Mouse (Mus musculus) macrophage (primary cell): ENCODE measurements around the gene Prr5l. TPM values are rescaled to one million over a fixed set of nuclear protein-coding genes. Genes with fewer than 3 reads are reported as not detected.
"Not testable (repeated sequence)": the region's sequence is repeated elsewhere in the genome, so short reads cannot be mapped to it uniquely, and the experiment has no call there.

Source experiments
- H3K27ac ChIP-seq: fragments of 350-480 bp; formaldehyde crosslinking; 2 replicates; pipeline ENCODE4 v1.9.0; 2021
- H3K36me3 ChIP-seq: fragments of 350-480 bp; formaldehyde crosslinking; 2 replicates; pipeline ENCODE4 v1.9.0; 2021; ENCODE audit errors: inconsistent target
- H3K4me3 ChIP-seq: fragments of 350-480 bp; formaldehyde crosslinking; 2 replicates; pipeline ENCODE4 v1.9.0; 2021; ENCODE audit errors: inconsistent target
- H3K79me2 ChIP-seq: fragments of 350-480 bp; formaldehyde crosslinking; 2 replicates; pipeline ENCODE4 v1.9.0; 2021; ENCODE audit errors: inconsistent target
- WGBS: methylation state at CpG from one replicate; pipeline ENCODE4 v1.1.7; 2026; ENCODE audit warnings: inconsistent platforms; ENCODE audit not compliant: missing documents; 5-methylcytosine and 5-hydroxymethylcytosine counted together
- polyA plus RNA-seq: library from polyadenylated mRNA; stranded (reverse); fragments of 250-400 nt; gene quantifications from 3 replicates; pipeline ENCODE4 v1.2.4, GENCODE M21; 2018; ENCODE audit warnings: inconsistent platforms

Gene Prr5l
- polyA plus RNA-seq, 1 experiment from 2014 or later = 1.8 TPM

GRCm38 (mm10) chr2:101751236-101751922 is 131.4 kb downstream of the Prr5l start:
- WGBS = 94% methylated on average over 4 of the region's 4 CpGs
- H3K27ac ChIP-seq = no peak overlapping the region
- no peaks in the 10 kb centered on the region for H3K79me2 ChIP-seq
- no peak overlapping the region for H3K4me3 ChIP-seq
- H3K36me3 ChIP-seq = no peaks in the 10 kb centered on the region; the same call in 1 of the 2 replicates

GRCm38 (mm10) chr2:101746537-101746936 is 136.3 kb downstream of the Prr5l start:
- H3K36me3 ChIP-seq = no peaks in the 10 kb centered on the region; the same call in 1 of the 2 replicates
- no peaks in the 10 kb centered on the region for H3K79me2 ChIP-seq
- H3K27ac ChIP-seq = no peak overlapping the region
- 93% methylated on average over 7 of the region's 7 CpGs for WGBS
- no peak overlapping the region for H3K4me3 ChIP-seq

- not testable (repeated sequence) for H3K36me3 ChIP-seq, H3K79me2 ChIP-seq, H3K4me3 ChIP-seq, H3K27ac ChIP-seq
- no CpG with 5 or more reads among the region's 2 CpGs for WGBS
Measured at GRCm38 (mm10) chr2:101745656-101746055, 137.2 kb downstream of the Prr5l start.

- no peaks in the 10 kb centered on the region for H3K79me2 ChIP-seq
- 94% methylated on average over 7 of the region's 7 CpGs for WGBS
- H3K36me3 ChIP-seq = peaks cover 28% of the 10 kb centered on the region; the same call in 1 of the 2 replicates
- H3K4me3 ChIP-seq = no peak overlapping the region
- H3K27ac ChIP-seq = no peak overlapping the region
Measured at GRCm38 (mm10) chr2:101742072-101742860, 140.6 kb downstream of the Prr5l start.

- no peak overlapping the region for H3K4me3 ChIP-seq
- no peak overlapping the region for H3K27ac ChIP-seq
- H3K79me2 ChIP-seq = no peaks in the 10 kb centered on the region
- WGBS = 91% methylated on average over 8 of the region's 8 CpGs
- H3K36me3 ChIP-seq = peaks cover 28% of the 10 kb centered on the region; the same call in 1 of the 2 replicates
Measured at GRCm38 (mm10) chr2:101741653-101742052, 141.2 kb downstream of the Prr5l start.

GRCm38 (mm10) chr2:101739914-101740313 is 142.9 kb downstream of the Prr5l start:
- WGBS = 83% methylated on average over 5 of the region's 5 CpGs
- Histone ChIP-seq H3K36me3 (peaks cover 28% of the 10 kb centered on the region; the same call in 1 of the 2 replicates), H3K79me2 (no peaks in the 10 kb centered on the region), H3K4me3 (no peak overlapping the region), H3K27ac (no peak overlapping the region)

- Histone ChIP-seq H3K79me2 (no peaks in the 10 kb centered on the region), H3K27ac (no peak overlapping the region), H3K36me3 (peaks cover 29% of the 10 kb centered on the region; the same call in 1 of the 2 replicates), H3K4me3 (no peak overlapping the region)
- WGBS = 87% methylated on average over 3 of the region's 3 CpGs
Measured at GRCm38 (mm10) chr2:101733564-101733963, 149.3 kb downstream of the Prr5l start.

- Histone ChIP-seq H3K36me3 (peaks cover 30% of the 10 kb centered on the region; the same call in 1 of the 2 replicates), H3K79me2 (no peaks in the 10 kb centered on the region), H3K27ac (no peak overlapping the region), H3K4me3 (no peak overlapping the region)
- 12% methylated on average over 10 of the region's 10 CpGs for WGBS
Measured at GRCm38 (mm10) chr2:101732777-101733210, 150.0 kb downstream of the Prr5l start.

GRCm38 (mm10) chr2:101730972-101731371 is 151.9 kb downstream of the Prr5l start:
- H3K79me2 ChIP-seq = no peaks in the 10 kb centered on the region
- peaks cover 30% of the 10 kb centered on the region; the same call in 1 of the 2 replicates for H3K36me3 ChIP-seq
- no peak overlapping the region for H3K27ac ChIP-seq
- no peak overlapping the region for H3K4me3 ChIP-seq

- Histone ChIP-seq H3K36me3 (peaks cover 32% of the 10 kb centered on the region), H3K4me3 (no peak overlapping the region), H3K27ac (no peak overlapping the region), H3K79me2 (no peaks in the 10 kb centered on the region)
- WGBS = 90% methylated on average over 1 of the region's 1 CpGs
Measured at GRCm38 (mm10) chr2:101729472-101729871, 153.4 kb downstream of the Prr5l start.

- no peak overlapping the region for H3K4me3 ChIP-seq
- peaks cover 31% of the 10 kb centered on the region for H3K36me3 ChIP-seq
- H3K79me2 ChIP-seq = no peaks in the 10 kb centered on the region
- H3K27ac ChIP-seq = no peak overlapping the region
Measured at GRCm38 (mm10) chr2:101727787-101728186, 155.0 kb downstream of the Prr5l start.

GRCm38 (mm10) chr2:101723333-101723881 is 159.4 kb downstream of the Prr5l start:
- Histone ChIP-seq H3K36me3 (peaks cover 23% of the 10 kb centered on the region), H3K27ac (no peak overlapping the region), H3K79me2 (no peaks in the 10 kb centered on the region), H3K4me3 (no peak overlapping the region)
- 94% methylated on average over 9 of the region's 10 CpGs for WGBS

GRCm38 (mm10) chr2:101722370-101723332 is 160.2 kb downstream of the Prr5l start:
- Histone ChIP-seq H3K4me3 (no peak overlapping the region), H3K27ac (no peak overlapping the region), H3K36me3 (peaks cover 15% of the 10 kb centered on the region), H3K79me2 (no peaks in the 10 kb centered on the region)
- 82% methylated on average over 8 of the region's 8 CpGs for WGBS

GRCm38 (mm10) chr2:101721835-101722234 is 161.0 kb downstream of the Prr5l start:
- Histone ChIP-seq H3K79me2 (no peaks in the 10 kb centered on the region), H3K36me3 (peaks cover 17% of the 10 kb centered on the region), H3K27ac (no peak overlapping the region), H3K4me3 (no peak overlapping the region)
- WGBS = 87% methylated on average over 4 of the region's 4 CpGs
